Mouse (Mus musculus) thymus, adult 2 months (tissue): ENCODE results near the gene 1700025C18Rik.

Experiments
- CTCF ChIP-seq: fragments of 200-500 bp; IDR thresholded peaks from 2 replicates; pipeline ENCODE4 v1.5.1; 2012; ENCODE audit warnings: mild to moderate bottlenecking, control low read depth, low read length, moderate library complexity, borderline replicate concordance; ENCODE audit not compliant: control insufficient read depth, poor library complexity, insufficient read depth; ENCODE audit errors: extremely low read depth
- POLR2A ChIP-seq: fragments of 200-500 bp; IDR thresholded peaks from 2 replicates; pipeline ENCODE4 v1.6.1; 2012; ENCODE audit warnings: mild to moderate bottlenecking, low read length, control low read depth, moderate library complexity; ENCODE audit not compliant: control insufficient read depth, poor library complexity, insufficient read depth; ENCODE audit errors: extremely low read depth

DNA sequence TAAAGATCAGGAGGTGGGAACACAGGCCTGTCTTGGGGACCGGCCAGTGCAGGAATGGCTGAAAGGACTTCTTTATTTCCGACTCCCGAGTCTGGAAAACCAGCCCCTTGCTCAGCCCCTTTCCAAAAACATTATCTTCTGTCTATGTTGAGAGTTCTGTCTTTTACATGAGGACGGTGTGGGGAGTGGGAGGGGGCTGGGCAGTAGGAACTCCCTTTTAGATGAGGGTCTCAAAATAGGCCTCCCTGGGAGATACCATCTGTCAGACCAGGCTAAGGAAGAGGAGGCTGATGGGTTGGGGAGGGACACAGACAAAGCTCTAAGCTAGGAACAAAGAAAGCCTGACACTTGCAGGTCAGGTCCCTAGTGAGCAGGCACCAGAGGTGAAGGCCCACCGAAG, 41.5 kb downstream of the 1700025C18Rik start:
- TF ChIP-seq CTCF (no peak), POLR2A (no peak)
